Mouse (Mus musculus) liver, adult 2 months (tissue): Measurements from ENCODE around the gene Braf.

Source experiments
- CTCF ChIP-seq: fragments of 200-500 bp; IDR thresholded peaks from 2 replicates; pipeline ENCODE4 v1.5.1; 2011; ENCODE audit warnings: low read depth, low read length, control low read depth
- POLR2A ChIP-seq: fragments of 200-500 bp; IDR thresholded peaks from 2 replicates; pipeline ENCODE4 v1.6.1; 2011; ENCODE audit warnings: low read length, control low read depth; ENCODE audit not compliant: insufficient read depth; ENCODE audit errors: extremely low read depth

GRCm38 (mm10) chr6:39714341-39714740 is 10.9 kb downstream of the Braf start:
- TF ChIP-seq CTCF = no peak
- no peak for TF ChIP-seq POLR2A
